Mouse (Mus musculus): Measurements from ENCODE around the gene Ahnak.

GRCm38 (mm10) chr19:9105101-9105685 is 116.1 kb downstream of the Ahnak start:
- TF ChIP-seq CTCF (IDR thresholded peaks at IDR 0.05) (no peak), EP300 (IDR thresholded peaks at IDR 0.05; ENCODE audit: insufficient read depth, low read depth, low read length) (no peak), POLR2A (IDR thresholded peaks at IDR 0.05; ENCODE audit: insufficient read depth, low read depth, low read length) (no peak)

All from heart, adult 2 months (tissue).